Mouse (Mus musculus) embryonic facial prominence, embryonic 12.5 days (tissue): ENCODE measurements at regions not wholly inside any gene's neighbourhood (a gene's known extent, or its start where the extent isn't known, plus 50 kb on each side); places are given as distances from the start of the nearest gene placed in this dataset.

ENCODE experiments used
- ATAC-seq: fragments of 200-750 bp; cut with Nextera tagmentation; 2 replicates; pipeline ENCODE4 v1.8.0; 2017; ENCODE audit not compliant: insufficient number of reproducible peaks, insufficient read depth, low FRiP score, low TSS enrichment
- H3K27ac ChIP-seq: fragments of 300-500 bp; sonication (generic); 2 replicates; pipeline ENCODE4 v1.5.1; 2016; ENCODE audit warnings: mild to moderate bottlenecking
- H3K27me3 ChIP-seq: fragments of 300-500 bp; sonication (generic); 2 replicates; pipeline ENCODE4 v1.6.1; 2016; ENCODE audit warnings: mild to moderate bottlenecking, moderate library complexity
- H3K36me3 ChIP-seq: fragments of 300-500 bp; sonication (generic); 2 replicates; pipeline ENCODE4 v1.6.1; 2016; ENCODE audit warnings: mild to moderate bottlenecking
- H3K4me1 ChIP-seq: fragments of 300-500 bp; sonication (generic); 2 replicates; pipeline ENCODE4 v1.6.1; 2016
- H3K4me2 ChIP-seq: fragments of 300-500 bp; sonication (generic); replicated peaks from 2 replicates; pipeline ENCODE4 v1.6.1; 2016; ENCODE audit warnings: mild to moderate bottlenecking, moderate library complexity
- H3K4me3 ChIP-seq: fragments of 300-500 bp; sonication (generic); 2 replicates; pipeline ENCODE4 v1.5.1; 2016; ENCODE audit warnings: mild to moderate bottlenecking
- H3K9ac ChIP-seq: fragments of 300-500 bp; sonication (generic); 2 replicates; pipeline ENCODE4 v1.6.1; 2016; ENCODE audit warnings: mild to moderate bottlenecking, moderate library complexity
- H3K9me3 ChIP-seq: fragments of 300-500 bp; sonication (generic); 2 replicates; pipeline ENCODE4 v1.6.1; 2016; ENCODE audit warnings: mild to moderate bottlenecking, moderate library complexity
- WGBS: fragments of 180-500 bp; shearing (Covaris S2); methylation state at CpG from one replicate; pipeline ENCODE4 v1.1.7; 2016; 5-methylcytosine and 5-hydroxymethylcytosine counted together

DNA sequence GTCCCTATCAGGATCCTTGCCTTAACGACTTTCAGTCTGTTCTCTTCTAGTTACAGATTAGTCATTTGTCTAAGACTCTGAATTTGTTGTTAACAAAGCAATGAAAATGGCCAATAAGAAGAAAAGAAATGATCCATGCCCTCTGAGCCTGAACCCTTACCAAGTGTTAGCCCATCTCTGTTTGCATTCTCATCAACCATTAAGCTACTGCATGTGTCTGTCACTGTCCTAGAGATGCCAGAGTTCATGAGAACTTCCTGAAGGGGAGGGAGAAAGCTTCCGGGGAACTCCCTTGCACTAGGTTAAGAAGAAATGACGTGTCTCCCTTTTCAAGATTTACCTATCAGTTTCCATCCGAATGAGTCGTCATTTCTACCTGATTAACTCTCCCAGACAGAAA is 106.7 kb upstream of the Zfp462 start:
- H3K36me3 ChIP-seq, result no peaks in the 10 kb centered on the region
- ATAC-seq, result no peak
- no peaks in the 10 kb centered on the region for H3K9me3 ChIP-seq
- H3K27me3 ChIP-seq, result no peaks in the 10 kb centered on the region
- H3K4me2 ChIP-seq, result no peak overlapping the region
- H3K4me1 ChIP-seq, result no peaks in the 10 kb centered on the region
- H3K4me3 ChIP-seq, result no peak overlapping the region
- no peak overlapping the region for H3K9ac ChIP-seq
- no peak overlapping the region for H3K27ac ChIP-seq
- WGBS, result 32% methylated on average over 5 of the region's 5 CpGs

DNA sequence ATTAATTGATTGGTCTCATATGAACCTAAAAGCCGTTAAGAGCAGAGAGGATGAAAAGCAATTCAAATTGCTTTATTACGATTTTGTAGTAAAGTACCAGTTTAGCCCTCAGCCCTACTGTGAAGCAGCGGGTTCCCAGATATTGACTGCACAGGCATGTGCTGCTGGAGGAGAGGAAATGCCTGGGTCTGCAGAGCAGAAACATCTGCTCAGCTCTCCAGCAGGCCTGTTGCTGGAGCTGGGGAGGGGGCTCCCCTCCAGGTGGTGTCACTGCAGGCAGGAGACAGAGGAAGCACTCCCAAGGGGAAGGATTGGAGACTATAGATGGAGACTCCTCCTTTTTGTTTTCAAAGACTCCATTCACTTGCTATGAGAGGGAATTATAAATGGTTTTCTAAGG is 106.1 kb upstream of the Zfp462 start:
- H3K27ac ChIP-seq, result no peak overlapping the region
- 17% methylated on average over 3 of the region's 3 CpGs for WGBS
- ATAC-seq, result no peak

DNA sequence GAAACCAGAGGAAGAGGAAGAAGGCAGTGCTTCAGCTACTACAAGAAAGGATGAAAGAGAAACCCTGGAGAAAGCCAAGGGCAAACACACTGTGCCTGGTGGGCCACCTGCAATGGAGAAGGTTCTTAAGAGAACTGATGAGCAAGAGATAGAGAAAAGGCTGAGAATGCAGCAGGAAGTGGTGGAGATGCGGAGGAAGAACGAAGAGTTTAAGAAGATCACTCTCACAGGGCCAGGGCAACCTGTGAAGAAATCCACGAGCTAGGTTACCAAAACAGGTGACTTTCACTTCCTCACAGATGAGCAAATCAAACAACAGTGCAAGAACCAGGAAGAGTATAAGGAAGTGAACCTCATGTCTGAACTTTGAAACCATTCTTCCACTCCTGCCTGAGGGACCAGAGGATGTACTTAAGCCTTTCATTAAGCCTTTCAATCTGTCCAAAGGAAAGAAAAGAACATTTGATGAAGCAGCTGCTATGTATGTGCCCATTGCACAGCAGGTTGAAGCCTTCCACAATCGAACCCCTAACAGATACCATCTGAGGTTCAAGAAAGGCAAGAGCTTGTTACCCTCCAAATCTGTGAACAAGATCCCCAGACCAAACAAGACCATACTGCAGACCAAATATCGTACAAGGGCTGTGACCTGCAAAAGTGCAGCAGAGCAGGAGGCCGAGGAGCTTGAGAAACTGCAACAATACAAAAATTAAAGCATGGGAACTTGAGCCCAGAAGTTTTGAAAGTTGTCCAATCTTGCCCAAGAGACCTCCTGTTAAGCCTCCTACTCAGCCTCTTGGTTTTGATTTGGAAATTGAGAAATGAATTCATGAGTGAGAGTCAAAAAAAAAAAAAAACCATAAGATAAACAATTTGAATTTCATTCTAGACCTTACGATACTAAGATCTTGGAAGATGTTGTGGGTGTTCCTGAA is 91.6 kb upstream of the Zfp462 start:
- Histone ChIP-seq H3K9me3 (no peaks in the 10 kb centered on the region), H3K4me2 (no peak overlapping the region), H3K4me1 (no peaks in the 10 kb centered on the region), H3K27ac (no peak overlapping the region), H3K36me3 (no peaks in the 10 kb centered on the region), H3K4me3 (no peak overlapping the region), H3K27me3 (no peaks in the 10 kb centered on the region), H3K9ac (no peak overlapping the region)
- WGBS, result 89% methylated on average over 7 of the region's 7 CpGs
- ATAC-seq, result no peak

More for the DNA sequence above, 106.1 kb upstream of the Zfp462 start:
- Histone ChIP-seq H3K9ac (no peak overlapping the region), H3K36me3 (no peaks in the 10 kb centered on the region), H3K27me3 (no peaks in the 10 kb centered on the region), H3K9me3 (no peaks in the 10 kb centered on the region), H3K4me1 (no peaks in the 10 kb centered on the region), H3K4me2 (no peak overlapping the region), H3K4me3 (no peak overlapping the region)

DNA sequence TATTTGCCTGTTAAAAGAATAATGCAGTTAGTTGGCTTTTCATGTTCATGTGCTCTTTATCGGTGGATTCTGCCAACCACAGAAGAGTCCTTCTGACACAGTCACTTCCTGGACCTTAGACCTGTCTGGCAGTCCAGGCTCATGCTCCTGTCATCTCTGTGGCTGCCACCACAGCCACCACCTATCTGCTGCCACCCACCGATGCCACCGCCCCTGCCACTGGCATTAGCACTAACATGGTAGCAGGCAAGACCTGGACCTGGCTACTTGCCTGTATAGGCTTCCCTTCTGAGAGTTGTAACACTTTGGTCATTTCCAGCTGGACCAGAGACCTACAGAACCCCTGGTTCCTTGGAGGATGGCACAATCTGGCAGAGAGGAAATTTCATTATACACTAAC is 86.2 kb upstream of the Zfp462 start:
- no peaks in the 10 kb centered on the region for H3K4me1 ChIP-seq
- 93% methylated on average over 3 of the region's 3 CpGs for WGBS

DNA sequence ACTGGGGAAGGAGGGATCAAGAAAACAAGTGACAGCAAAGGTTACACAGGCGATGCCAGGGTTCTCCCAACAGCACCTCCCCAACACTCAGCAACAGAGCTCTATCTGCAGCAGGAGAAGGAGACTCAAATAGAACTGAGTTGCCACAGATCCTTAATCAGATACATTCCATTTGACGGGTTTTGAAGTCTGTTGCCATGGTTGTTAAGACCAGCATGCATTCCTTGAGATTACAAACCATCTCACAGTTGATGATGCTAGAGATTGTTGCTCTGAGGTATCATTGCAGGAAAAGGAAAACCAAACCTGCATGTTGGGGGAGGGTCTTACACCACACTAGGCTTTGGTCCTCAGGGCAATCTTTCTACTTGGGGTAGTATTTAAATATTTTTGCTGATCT is 78.8 kb upstream of the Zfp462 start:
- no peak overlapping the region for H3K4me3 ChIP-seq
- WGBS, result 49% methylated on average over 2 of the region's 2 CpGs
- ATAC-seq, result no peak

More for the DNA sequence above, 86.2 kb upstream of the Zfp462 start:
- no peak overlapping the region for H3K4me3 ChIP-seq
- no peak for ATAC-seq
- no peaks in the 10 kb centered on the region for H3K36me3 ChIP-seq
- H3K4me2 ChIP-seq, result no peak overlapping the region
- H3K27ac ChIP-seq, result no peak overlapping the region
- H3K9me3 ChIP-seq, result no peaks in the 10 kb centered on the region
- H3K27me3 ChIP-seq, result no peaks in the 10 kb centered on the region
- H3K9ac ChIP-seq, result no peak overlapping the region

DNA sequence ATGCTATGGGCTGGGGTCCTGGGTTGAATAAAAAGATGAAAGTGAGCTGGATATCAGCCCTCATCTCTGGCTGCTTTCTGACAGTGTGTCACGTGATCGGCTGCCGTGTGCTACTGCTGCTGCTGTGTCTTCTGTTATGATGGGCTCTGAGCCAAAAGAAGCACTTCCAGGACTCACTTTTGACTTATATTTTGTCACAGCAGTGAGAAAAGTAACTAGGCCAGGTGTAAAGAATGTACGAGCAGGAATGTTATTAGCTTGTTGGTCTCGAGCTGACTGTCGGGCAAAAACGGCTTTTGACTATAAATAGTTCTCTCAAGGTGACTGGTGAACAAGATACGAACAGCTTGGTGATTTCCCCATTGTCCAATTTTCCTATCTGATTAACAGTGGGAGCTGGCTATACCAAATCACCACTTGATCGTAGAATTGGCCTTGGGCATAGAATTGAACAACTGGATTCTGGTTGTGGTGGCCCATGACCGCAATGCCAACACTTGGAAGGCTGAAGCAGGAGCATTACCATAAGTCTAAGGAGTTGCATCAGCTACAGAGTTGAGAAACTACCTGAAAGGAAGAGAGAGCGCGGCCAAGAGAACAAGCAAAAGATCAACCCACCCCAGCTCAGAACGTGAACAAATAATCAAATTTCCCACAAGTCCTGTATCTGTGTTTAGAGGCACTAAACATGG is 70.6 kb upstream of the Zfp462 start:
- ATAC-seq, result no peak
- H3K27ac ChIP-seq, result no peak overlapping the region
- H3K9ac ChIP-seq, result no peak overlapping the region
- no peak overlapping the region for H3K4me2 ChIP-seq
- 88% methylated on average over 13 of the region's 13 CpGs for WGBS
- no peaks in the 10 kb centered on the region for H3K27me3 ChIP-seq
- H3K9me3 ChIP-seq, result no peaks in the 10 kb centered on the region
- H3K4me1 ChIP-seq, result 0 out of 2 replicates have a peak, but pooled peaks cover 4% of the 10 kb centered on the region
- no peak overlapping the region for H3K4me3 ChIP-seq
- H3K36me3 ChIP-seq, result no peaks in the 10 kb centered on the region

More for the DNA sequence above, 78.8 kb upstream of the Zfp462 start:
- Histone ChIP-seq H3K27me3 (no peaks in the 10 kb centered on the region), H3K4me1 (no peaks in the 10 kb centered on the region), H3K9me3 (no peaks in the 10 kb centered on the region), H3K27ac (no peak overlapping the region), H3K4me2 (no peak overlapping the region), H3K9ac (no peak overlapping the region), H3K36me3 (no peaks in the 10 kb centered on the region)

DNA sequence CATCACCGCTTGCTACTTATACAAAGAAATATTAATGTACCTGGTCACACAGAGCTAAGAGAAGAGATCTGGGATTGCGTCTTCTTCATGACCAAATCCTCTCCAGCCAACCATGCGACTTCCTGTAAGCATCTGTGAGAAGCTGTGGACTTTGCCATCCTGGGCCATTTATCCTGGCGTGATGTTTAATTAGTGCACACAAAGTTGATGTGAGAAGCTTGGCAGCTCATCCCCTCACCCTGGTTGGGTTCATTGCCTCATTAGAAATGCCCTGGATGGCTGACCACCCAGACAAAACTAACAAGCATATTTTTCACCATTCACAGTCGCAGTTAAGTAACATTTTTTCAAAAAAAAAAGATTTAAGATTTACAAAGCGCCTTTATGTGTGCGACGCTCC is 69.3 kb upstream of the Zfp462 start:
- no peaks in the 10 kb centered on the region for H3K36me3 ChIP-seq
- no peaks in the 10 kb centered on the region for H3K27me3 ChIP-seq
- WGBS, result 95% methylated on average over 8 of the region's 8 CpGs
- no peak overlapping the region for H3K9ac ChIP-seq
- no peak overlapping the region for H3K4me3 ChIP-seq
- no peak overlapping the region for H3K27ac ChIP-seq
- ATAC-seq, result no peak
- no peaks in the 10 kb centered on the region for H3K9me3 ChIP-seq
- no peak overlapping the region for H3K4me2 ChIP-seq
- H3K4me1 ChIP-seq, result 0 out of 2 replicates have a peak, but pooled peaks cover 4% of the 10 kb centered on the region

DNA sequence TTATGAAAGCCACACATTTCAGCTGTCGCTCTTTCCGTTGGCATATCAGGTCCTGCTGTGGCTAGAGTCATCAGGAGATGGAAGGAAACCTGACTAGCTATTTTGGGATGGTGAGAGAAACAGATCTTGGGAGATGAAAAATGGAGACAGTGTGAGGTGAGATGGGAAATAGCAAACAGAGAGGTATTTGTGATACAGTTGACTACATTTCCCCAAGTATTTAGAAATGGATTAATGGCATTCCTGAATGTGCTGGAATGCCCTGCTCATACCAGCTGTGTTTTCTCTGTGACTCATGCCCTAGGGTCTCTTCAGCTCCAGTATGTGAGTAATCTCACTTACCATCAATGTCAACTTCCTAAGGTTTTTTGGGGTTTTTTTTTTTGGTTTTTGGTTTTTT is 67.5 kb upstream of the Zfp462 start:
- H3K4me3 ChIP-seq, result no peak overlapping the region
- no peaks in the 10 kb centered on the region for H3K27me3 ChIP-seq
- H3K36me3 ChIP-seq, result no peaks in the 10 kb centered on the region
- no peak overlapping the region for H3K4me2 ChIP-seq
- H3K4me1 ChIP-seq, result 0 out of 2 replicates have a peak, but pooled peaks cover 4% of the 10 kb centered on the region
- WGBS, result 61% methylated on average over 2 of the region's 2 CpGs
- H3K9ac ChIP-seq, result no peak overlapping the region
- H3K9me3 ChIP-seq, result no peaks in the 10 kb centered on the region
- no peak for ATAC-seq
- no peak overlapping the region for H3K27ac ChIP-seq

DNA sequence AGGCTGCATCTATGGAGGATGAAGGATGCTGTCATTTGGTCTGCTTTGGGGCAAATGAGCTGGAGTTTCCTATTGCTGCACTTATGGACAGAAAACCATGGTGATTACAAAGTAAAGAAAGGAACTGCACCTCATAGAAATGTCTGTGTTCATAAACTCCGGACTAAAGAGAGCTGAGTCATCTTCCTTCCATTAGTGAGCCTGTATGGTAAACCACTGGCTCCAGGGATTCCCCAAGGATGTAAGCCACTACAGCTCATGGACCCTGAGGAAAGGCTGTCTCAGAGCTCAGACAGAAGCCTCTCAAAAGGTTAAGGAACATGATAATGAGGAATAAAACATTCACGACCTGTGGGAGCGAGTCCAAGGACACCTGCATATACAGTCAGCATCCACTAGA is 66.3 kb upstream of the Zfp462 start:
- H3K4me3 ChIP-seq, result no peak overlapping the region
- H3K36me3 ChIP-seq, result no peaks in the 10 kb centered on the region
- no peak overlapping the region for H3K27ac ChIP-seq
- no peak overlapping the region for H3K9ac ChIP-seq
- 0 out of 2 replicates have a peak, but pooled peaks cover 4% of the 10 kb centered on the region for H3K4me1 ChIP-seq
- no peak for ATAC-seq
- H3K27me3 ChIP-seq, result no peaks in the 10 kb centered on the region
- no peak overlapping the region for H3K4me2 ChIP-seq
- H3K9me3 ChIP-seq, result no peaks in the 10 kb centered on the region
- 85% methylated on average over 3 of the region's 3 CpGs for WGBS

DNA sequence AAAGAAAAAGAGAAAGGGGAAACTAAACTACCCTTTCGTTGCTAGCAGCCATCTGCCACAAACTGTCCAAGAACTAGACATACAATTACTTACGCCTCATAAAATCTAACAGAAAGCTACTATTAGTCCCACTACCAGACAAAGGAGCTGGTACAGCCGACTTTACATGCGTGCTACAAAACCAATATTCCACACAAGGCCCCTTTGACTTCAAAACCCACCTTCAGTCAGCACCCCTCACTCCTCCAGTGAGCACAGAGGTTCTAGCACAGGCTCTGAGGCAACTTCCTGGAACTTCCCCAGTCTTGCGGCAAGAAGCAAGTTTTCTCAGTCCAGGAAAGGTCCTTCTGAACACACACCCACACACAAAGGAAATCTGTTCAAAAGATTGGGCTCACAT is 51.6 kb upstream of the Zfp462 start:
- no peaks in the 10 kb centered on the region for H3K9me3 ChIP-seq
- H3K9ac ChIP-seq, result no peak overlapping the region
- no peaks in the 10 kb centered on the region for H3K27me3 ChIP-seq
- 0 out of 2 replicates have a peak, but pooled peaks cover 2% of the 10 kb centered on the region for H3K4me1 ChIP-seq
- no peak overlapping the region for H3K4me2 ChIP-seq
- no peak overlapping the region for H3K27ac ChIP-seq
- no peak for ATAC-seq
- no peaks in the 10 kb centered on the region for H3K36me3 ChIP-seq
- no peak overlapping the region for H3K4me3 ChIP-seq
- WGBS, result 85% methylated on average over 5 of the region's 5 CpGs
